Mouse (Mus musculus) ovary, postnatal 14 days (tissue): ENCODE measurements at regions not wholly inside any gene's neighbourhood (a gene's known extent, or its start where the extent isn't known, plus 50 kb on each side); places are given as distances from the start of the nearest gene placed in this dataset.
A peak's percentile ranks its signal among the peaks of the same experiment; 100 is the strongest.
"Not testable (repeated sequence)": the region's sequence is repeated elsewhere in the genome, so short reads cannot be mapped to it uniquely, and the experiment has no call there.

Experiments used
- DNase-seq: peaks from one replicate; pipeline ENCODE4 v3.0.0; 2022; ENCODE audit warnings: low spot score

DNA sequence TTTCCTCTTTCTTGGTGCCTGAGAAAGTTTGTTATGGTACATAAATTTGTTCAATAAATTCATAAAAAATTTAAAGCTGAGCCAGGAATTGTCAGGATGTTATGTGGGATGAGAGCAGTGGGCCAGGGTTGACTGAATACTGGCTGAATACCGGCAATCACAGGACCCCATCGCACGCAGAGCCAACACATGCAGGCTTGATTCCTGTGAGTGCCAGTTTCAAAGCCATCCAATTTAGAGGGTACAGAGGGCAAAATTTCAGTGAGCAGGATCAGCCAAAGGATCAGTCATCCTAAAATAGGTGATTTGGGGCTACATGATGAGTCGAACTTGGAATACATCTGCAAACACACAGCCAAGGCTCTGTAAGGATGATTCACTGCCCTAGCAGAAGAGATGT lies 583.6 kb upstream of the Nectin3 start:
- no peak for DNase-seq

DNA sequence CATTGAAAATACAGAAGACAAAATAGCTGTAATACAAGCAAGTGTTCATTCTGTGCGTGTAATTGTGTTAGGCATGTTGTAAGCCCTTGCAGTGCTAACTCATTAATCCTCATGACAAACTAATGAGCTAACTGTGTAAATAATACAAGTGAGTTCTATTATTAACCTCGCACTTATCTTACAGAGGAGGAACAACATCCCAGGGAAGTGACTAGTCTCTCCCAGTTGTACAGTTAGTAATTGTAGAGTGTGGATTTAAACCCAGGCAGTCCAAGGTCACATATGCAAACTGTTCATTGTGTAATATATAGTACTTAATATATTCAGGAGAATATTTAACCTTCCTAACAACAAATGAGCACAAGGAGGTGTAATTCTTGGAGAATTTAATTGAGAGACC lies 582.0 kb upstream of the Nectin3 start:
- DNase-seq = no peak

DNA sequence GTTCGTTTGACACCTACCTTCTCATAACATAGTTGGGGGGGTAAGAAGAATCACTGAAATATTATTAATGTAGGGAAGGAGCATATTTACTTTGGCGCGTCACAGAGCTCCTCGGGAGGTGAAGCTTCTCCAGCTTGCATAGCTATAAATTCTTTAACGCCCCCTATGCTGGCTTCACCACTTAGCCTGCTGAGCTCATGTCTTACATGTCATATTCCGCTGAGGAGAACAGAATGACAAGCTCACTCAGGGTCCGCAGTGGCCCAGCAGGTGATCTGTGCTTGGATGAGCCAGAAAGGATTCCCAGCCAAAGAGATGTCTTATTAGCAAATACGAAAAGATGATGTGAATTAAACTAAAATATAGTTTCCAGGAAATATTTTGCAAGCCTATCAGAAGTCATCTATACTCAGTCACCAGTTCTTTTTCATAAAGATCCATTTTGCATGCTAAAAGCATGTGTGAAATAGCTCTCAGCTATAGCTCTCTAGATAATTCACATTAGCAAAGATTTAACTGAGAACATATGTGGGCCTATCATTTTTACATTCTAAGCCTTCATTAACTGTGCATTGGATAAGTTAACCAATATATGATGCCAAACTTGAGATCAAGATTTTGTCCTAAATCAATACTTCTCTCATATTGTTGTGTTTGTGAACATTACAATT lies 561.1 kb upstream of the Nectin3 start:
- DNase-seq = no peak

- DNase-seq = no peak
Measured at GRCm38 (mm10) chr16:47058811-47059210, 560.5 kb upstream of the Nectin3 start.

DNA sequence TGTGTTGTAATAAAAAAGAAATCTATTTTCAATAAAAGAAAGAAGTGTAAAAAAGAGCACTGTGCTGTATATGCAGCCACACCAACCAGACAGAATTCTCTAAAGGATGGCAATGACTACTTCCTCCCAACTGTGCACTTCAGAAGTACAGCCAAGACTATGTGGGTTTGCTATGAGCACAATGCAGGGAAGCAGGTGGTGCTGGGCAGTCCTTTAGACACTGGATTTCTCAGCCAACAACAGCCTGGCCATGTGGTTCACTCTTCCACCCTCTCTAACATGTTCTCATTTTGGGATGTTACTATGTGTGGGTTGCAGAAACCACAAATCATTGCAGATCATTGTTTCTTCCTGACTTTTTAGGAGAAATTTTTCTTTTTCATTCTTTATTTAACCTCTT lies 527.6 kb upstream of the Nectin3 start:
- no peak for DNase-seq

- DNase-seq = no peak
Measured at GRCm38 (mm10) chr16:47017486-47017885, 519.2 kb upstream of the Nectin3 start.

- no peak for DNase-seq
Measured at GRCm38 (mm10) chr16:46982910-46983600, 484.7 kb upstream of the Nectin3 start.

DNA sequence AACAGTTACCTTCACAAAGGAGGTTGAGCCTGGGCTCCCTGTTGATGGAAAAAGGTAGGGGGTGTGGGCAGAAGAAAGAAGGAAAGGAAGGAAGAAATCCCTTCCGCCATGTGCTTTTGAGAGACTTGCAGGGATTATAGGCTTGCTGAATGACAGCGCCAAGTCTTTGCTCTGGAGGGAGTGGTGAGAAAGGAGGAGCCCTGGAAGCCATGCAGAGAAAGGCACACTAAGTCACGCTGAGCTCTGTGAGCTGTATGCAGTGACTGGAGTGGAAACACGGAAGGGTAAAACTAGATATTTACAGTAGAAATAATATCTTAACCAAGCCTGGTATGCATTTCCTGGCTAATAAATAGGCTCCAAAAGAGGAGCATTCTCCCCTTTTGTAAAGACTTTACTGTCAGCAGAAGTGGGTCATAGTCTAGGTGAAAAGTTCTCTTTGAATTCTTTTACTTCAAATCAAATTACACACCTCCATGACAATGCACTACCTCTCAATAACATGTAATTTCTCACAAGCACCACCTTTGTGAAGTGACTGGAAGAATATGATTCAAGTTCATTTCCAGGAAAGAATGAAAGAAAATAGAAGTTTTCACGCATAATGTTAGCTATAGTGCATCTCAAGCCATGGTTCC lies 484.1 kb upstream of the Nectin3 start:
- no peak for DNase-seq

- DNase-seq = no peak
Measured at GRCm38 (mm10) chr16:46965741-46966140, 467.4 kb upstream of the Nectin3 start.

DNA sequence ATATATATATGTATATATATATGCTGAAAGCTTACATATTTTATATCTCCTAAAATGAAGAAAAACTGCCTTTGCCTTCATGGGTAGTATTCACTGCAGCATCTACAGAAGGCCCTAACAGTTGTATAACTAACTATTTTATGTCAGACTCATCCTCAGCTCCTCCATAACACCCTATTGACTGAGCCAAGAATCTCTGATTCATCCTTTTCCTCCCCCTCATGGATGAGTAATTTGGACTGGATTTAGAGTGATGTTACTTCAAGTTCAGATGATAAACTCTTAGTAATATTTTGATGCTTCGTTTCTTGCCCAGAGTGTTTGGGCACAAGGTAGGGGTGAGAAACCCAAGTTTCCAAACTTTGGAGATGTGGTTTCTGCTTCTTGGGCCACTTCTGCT lies 458.7 kb upstream of the Nectin3 start:
- no peak for DNase-seq

DNA sequence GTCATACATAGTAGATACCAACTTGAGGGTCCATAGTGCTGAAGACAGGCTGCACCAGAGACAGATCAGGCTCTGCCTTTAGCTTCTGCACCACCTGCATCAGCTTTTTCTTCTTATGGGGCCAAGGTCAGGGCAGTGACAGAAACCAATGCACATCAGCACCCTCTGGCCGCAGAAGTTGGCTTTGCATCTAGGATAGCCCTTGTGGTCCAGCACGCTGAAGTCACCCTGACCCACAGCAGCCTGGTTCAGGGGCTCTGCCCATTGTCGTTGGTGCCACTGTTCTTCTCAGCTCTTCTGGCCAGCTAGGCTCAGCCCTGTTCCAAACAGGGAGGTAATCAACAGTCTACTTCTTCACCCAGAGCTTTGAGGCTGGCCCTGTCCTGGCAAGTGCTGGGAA lies 427.7 kb upstream of the Nectin3 start:
- peak; percentile 1 for DNase-seq

DNA sequence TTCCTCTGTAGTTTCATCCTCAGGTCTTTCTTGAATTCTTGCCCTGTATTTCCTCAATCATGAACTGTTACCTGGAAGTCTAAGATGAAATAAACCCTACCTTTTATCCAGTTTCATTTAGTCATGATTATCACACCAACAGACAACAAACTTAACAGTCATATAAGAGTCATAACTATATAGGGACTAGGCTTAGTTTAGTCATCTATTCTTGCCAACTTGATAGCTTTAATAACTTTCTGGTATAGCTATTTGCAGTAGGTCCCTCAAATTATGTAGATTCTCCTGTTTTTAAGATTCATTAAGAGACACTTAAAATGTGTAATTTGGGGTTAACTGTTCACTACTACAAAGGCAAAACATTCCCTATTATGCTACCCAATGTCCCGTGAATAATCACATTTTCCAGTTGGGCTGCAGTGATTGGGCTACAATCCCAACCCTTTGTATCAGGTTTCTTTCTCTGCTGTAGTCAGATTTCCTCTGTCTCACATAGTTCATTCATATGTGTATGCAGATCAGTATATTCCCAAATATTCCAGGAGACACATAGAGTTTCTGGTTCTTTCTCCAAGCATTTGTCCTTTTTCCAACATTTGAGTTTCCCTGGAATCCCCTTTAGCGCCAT lies 396.4 kb upstream of the Nectin3 start:
- no peak for DNase-seq

DNA sequence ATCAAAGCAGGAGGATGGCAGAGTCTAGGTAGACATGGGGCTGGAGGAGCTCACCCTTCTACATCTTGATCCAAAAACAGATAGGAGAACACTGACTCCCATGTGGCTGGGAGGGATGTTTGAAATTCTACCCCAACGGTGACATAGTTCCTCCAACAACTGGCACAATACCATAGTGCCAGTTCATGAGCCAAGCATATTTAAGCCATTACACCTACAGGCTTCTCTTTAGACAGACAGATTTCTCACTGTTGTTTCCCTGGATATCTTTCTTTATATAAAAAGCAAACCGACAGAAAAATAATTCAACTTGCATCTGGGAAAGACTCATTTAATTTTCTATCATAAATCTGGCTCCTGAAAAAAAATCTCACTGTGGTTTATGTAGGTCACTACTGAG lies 380.4 kb upstream of the Nectin3 start:
- no peak for DNase-seq

DNA sequence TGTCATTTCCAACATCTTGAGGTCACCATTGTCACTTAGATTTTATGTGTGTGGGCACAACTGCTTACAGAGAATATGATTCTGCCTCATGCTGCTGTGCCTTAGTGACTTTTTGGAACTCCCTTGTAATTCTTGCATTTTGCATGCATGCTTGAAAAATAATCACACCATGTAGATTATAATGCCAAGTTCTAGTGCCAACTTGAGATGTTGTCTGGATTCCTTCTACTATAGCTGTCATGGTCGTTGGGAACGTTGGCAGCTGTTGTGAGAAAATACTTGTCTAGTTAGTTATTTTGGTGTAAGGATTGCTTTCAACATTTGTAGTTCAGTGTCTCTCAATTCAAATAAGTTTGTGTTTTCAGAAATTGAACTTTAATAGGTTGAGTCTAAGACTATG lies 365.6 kb upstream of the Nectin3 start:
- no peak for DNase-seq

GRCm38 (mm10) chr16:46849534-46849933 lies 351.2 kb upstream of the Nectin3 start:
- no peak for DNase-seq

DNA sequence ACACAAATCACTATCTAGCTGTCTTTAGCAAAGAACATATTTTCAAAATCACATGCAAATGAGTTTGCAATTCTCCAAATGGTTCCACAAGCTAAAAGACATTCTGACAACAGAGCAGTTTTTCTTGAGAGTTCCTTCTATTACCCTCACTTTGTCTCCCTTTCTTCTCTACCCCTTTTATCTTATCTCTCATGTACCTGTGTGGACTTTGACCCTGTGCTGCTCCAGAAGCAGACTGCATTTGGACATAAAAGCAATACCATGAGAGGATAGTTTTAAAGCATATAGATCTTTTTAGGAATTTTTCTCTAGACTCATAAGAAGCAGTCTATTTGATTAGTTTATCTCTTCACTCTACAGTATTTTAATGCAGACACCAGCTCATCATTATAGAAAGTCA lies 350.4 kb upstream of the Nectin3 start:
- no peak for DNase-seq

DNA sequence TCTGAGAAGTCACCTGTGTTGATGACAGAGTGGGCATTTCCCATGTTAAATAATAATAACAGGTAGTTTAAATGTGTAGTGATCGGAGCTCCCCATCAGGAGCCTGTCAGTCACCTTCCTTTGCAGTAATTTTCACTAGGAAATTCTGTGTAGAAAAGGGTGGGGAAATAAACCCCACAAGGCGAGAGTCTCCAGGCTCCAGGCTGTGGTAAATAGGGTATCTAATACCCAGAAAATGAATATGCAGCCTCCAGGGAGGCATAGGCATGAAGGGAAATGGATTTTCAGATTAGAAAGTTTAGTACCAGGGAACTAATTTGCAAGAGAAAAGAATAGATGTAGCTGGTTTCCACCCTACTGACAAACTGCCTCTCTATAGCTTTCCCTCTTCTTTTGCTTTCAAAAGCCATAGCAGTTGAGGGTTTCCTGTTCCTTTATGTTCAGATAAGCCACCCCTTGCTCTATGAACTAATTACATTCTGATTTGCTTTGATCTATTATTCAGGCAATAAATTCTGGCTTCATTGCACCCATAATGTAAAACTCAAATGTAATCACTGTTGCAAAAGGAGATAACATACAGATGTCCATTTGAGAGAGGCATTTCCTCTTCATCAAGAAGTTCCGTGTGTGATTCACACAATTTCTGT lies 349.5 kb upstream of the Nectin3 start:
- no peak for DNase-seq

DNA sequence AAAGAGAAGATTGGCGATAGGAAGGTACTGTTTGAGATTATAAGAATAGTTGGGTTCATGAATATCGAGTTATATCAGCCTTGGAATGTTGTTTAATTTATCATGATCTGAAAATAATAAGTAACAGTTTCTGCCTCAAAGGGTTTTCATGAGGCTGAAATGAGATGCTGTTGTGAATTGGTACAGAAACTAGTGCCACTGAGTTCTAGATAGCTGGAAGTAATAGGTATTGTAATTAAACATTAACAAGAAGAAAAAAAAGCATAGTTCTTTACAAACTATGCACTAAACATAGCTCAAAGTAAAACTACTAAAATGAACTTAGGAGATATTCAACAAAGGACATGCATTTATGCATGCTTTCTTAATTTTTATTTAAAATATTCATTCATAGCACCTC lies 342.9 kb upstream of the Nectin3 start:
- no peak for DNase-seq

DNA sequence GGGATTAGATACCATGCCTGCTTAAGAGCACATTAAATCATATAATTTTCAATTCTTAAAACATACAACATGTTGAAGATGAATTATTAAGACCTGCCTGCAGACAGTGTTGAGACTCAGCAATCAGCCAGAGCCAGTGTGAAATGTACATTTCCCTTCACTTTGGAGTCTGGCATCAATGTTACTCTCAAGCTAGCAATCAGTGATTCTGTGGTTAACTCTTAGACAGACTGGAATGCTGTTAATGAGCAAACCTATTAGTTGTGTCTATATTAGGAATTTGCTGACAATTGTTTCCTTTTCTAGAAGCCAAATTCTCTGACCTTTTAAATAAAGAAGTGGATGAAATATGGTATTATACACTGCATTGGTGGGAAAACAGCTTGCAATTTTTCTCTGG lies 342.4 kb upstream of the Nectin3 start:
- no peak for DNase-seq

DNA sequence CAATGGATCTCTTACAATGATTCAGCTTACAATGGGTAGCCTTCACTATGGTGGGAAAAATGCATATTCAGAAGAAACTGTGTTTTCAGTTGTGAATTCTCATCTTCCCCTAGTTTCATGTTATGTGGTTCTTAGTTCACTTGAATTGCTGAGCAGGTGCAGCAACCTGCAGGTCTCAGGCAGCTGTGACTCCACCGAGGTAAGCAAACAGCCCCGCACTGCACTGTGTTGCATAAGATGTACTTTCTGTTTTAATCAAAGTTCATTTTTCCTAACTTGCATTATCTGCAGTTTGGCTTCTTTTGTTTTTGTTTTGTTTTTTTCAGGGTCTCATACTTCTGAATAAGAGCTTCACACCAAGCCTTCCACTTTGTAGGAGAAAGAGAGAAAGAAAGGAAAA lies 326.8 kb upstream of the Nectin3 start:
- no peak for DNase-seq

DNA sequence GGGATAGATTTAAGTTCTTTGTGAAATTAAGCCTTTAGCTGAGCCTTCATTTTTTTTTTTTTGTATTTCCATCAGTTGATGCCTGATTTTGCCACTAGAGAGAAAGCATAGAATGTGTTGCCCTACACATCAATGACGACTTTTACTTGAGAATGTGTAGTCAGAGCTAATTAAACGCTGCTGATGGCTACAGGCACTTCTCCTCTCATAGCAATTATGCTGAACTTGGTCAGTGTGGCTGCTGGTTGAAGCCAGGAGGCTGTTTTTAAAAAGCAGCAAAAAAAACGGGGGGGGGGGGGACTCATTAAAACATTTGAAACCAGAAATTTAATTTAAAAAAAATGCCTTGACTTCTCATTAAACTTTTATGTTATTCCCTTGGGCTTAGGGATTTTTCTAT lies 324.4 kb upstream of the Nectin3 start:
- no peak for DNase-seq

GRCm38 (mm10) chr16:46818215-46818614 lies 319.9 kb upstream of the Nectin3 start:
- DNase-seq = no peak

GRCm38 (mm10) chr16:46811835-46812234 lies 313.5 kb upstream of the Nectin3 start:
- DNase-seq = not testable (repeated sequence)
